Mouse (Mus musculus) midbrain, postnatal 0 days (tissue): ENCODE data around the gene Rad51b. TPM values are rescaled to one million over a fixed set of nuclear protein-coding genes. Genes with fewer than 3 reads are reported as not detected.

Experiments used
- ATAC-seq: fragments of 200-750 bp; cut with Nextera tagmentation; 2 replicates; pipeline ENCODE4 v1.8.0; 2017; ENCODE audit warnings: moderate number of reproducible peaks, mild to moderate bottlenecking, moderate TSS enrichment, moderate library complexity; ENCODE audit not compliant: low FRiP score
- DNase-seq: peaks from one replicate; pipeline ENCODE4 v3.0.0-alpha.2; 2015; ENCODE audit warnings: low spot score
- H3K27ac ChIP-seq: fragments of 300-500 bp; sonication (generic); 2 replicates; pipeline ENCODE4 v1.5.1; 2014; ENCODE audit warnings: low read depth, mild to moderate bottlenecking, low read length, mixed read lengths
- H3K27me3 ChIP-seq: fragments of 300-500 bp; sonication (generic); 2 replicates; pipeline ENCODE4 v1.6.1; 2014; ENCODE audit warnings: low read length, control low read depth, mixed read lengths; ENCODE audit not compliant: insufficient read depth
- H3K36me3 ChIP-seq: fragments of 300-500 bp; sonication (generic); 2 replicates; pipeline ENCODE4 v1.6.1; 2014; ENCODE audit warnings: low read length, control low read depth, mixed read lengths; ENCODE audit not compliant: insufficient read depth
- H3K4me1 ChIP-seq: fragments of 300-500 bp; sonication (generic); 2 replicates; pipeline ENCODE4 v1.6.1; 2014; ENCODE audit warnings: mild to moderate bottlenecking, control low read depth, antibody characterized with exemption, low read length, mixed read lengths; ENCODE audit not compliant: insufficient read depth
- H3K4me2 ChIP-seq: fragments of 300-500 bp; sonication (generic); 2 replicates; pipeline ENCODE4 v1.6.1; 2014; ENCODE audit warnings: low read depth, mild to moderate bottlenecking, low read length, mixed read lengths; ENCODE audit not compliant: poor library complexity, severe bottlenecking
- H3K4me3 ChIP-seq: fragments of 300-500 bp; sonication (generic); 2 replicates; pipeline ENCODE4 v1.5.1; 2014; ENCODE audit warnings: low read depth, mild to moderate bottlenecking, low read length, moderate library complexity
- H3K9ac ChIP-seq: fragments of 300-500 bp; sonication (generic); replicated peaks from 2 replicates; pipeline ENCODE4 v1.6.1; 2014; ENCODE audit warnings: mild to moderate bottlenecking, low read length, moderate library complexity, mixed read lengths; ENCODE audit not compliant: poor library complexity, severe bottlenecking
- H3K9me3 ChIP-seq: fragments of 300-500 bp; sonication (generic); 2 replicates; pipeline ENCODE4 v1.6.1; 2016; ENCODE audit warnings: low read length, control low read depth
- CTCF ChIP-seq: IDR thresholded peaks from 2 replicates; pipeline ENCODE4 v1.5.1; 2016; ENCODE audit warnings: antibody characterized with exemption, mild to moderate bottlenecking
- WGBS: fragments of 180-500 bp; shearing (Covaris S2); extraction: QIAGEN DNeasy Blood & Tissue Kit; methylation state at CpG from one replicate; pipeline ENCODE4 v1.1.7; 2014; 5-methylcytosine and 5-hydroxymethylcytosine counted together
- polyA plus RNA-seq: library from polyadenylated mRNA; unstranded; fragments of >200 nt; fragmentation: Nextera tagmentation; extraction: Ambion mirVana; gene quantifications from 2 replicates; pipeline ENCODE4 v1.2.1, GENCODE M21; 2015
- total RNA-seq: library from RNA; depleted of rRNA; stranded (reverse); fragments of >200 nt; gene quantifications from 2 replicates; pipeline ENCODE4 v1.2.3, GENCODE M21; 2014

Gene Rad51b
- total and polyA plus RNA-seq, 2 experiments from 2014 or later, result 0.22 to 0.74 TPM

DNA sequence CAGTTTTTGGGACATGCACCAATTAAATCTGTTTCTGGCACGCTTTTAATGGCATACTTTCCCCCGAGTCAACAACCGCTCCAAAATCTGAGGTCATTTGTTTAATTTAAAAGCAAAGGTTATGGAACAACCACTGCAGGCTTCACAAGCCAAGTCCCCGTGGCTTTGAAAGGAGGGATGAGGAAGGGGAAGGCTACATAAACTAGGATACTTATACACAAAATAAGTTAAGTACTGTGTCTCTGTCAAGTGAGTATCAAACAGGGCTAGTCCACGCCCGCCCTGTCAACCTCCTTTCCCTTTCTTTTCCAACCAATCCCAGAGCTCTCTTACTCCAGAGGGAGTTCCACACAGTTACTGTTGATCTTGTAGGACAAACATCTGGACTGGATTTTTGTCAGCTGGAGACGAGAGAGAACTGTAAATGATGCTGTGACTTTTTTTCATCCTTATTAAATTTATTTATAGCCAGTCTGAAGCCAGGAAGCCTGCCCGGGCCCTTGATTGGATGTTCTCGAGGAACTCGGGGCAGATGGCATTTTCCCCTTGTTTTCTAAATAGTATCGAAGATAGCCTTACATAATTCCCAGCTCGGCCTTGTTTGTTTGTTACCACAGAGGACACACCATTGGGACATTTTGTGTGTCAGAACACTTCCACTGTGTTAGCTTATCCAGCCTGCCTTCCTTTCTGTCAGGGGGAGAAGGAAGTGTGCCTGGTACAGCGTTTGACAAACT, 378.5 kb downstream of the Rad51b start:
- ATAC-seq (no peak), DNase-seq (no peak)
- Histone ChIP-seq H3K4me3 (no peak overlapping the region), H3K27me3 (no peaks in the 10 kb centered on the region), H3K27ac (no peak overlapping the region), H3K36me3 (no peaks in the 10 kb centered on the region), H3K9ac (no peak overlapping the region), H3K4me1 (no peaks in the 10 kb centered on the region), H3K9me3 (no peaks in the 10 kb centered on the region), H3K4me2 (no peak overlapping the region)
- 64% methylated on average over 13 of the region's 13 CpGs for WGBS
- TF ChIP-seq CTCF, result no peak

- Histone ChIP-seq H3K36me3 (no peaks in the 10 kb centered on the region), H3K4me1 (no peaks in the 10 kb centered on the region), H3K4me3 (no peak overlapping the region), H3K27ac (no peak overlapping the region), H3K4me2 (no peak overlapping the region), H3K9ac (no peak overlapping the region), H3K27me3 (no peaks in the 10 kb centered on the region), H3K9me3 (no peaks in the 10 kb centered on the region)
- TF ChIP-seq CTCF, result no peak
- no peak for ATAC-seq
- no peak for DNase-seq
- WGBS, result 93% methylated on average over 6 of the region's 6 CpGs
These were observed 379.2 kb downstream of the Rad51b start for GRCm38 (mm10) chr12:79676251-79676650.

DNA sequence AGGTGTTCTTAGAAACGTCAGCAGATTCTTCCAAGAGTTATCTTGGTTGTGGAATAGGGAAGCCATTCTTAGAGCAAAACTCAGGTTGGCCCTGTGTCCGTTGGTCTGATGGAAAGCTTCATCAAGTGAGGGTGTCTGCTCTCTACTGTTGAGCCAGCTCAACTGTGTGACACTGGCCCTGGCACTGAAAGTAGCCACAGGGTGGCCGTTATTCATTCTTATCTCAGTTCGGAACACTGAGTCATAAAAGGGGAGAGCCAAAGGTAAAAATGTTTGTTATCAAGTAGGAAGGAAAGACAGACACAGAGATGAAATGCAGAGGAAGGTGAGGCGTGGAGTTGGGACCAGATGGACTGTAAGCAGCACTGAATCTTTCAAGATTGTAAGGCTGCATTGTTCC, 379.8 kb downstream of the Rad51b start:
- TF ChIP-seq CTCF, result no peak
- Histone ChIP-seq H3K27ac (no peak overlapping the region), H3K27me3 (no peaks in the 10 kb centered on the region), H3K9me3 (no peaks in the 10 kb centered on the region), H3K36me3 (no peaks in the 10 kb centered on the region), H3K9ac (no peak overlapping the region), H3K4me3 (no peak overlapping the region), H3K4me2 (no peak overlapping the region), H3K4me1 (no peaks in the 10 kb centered on the region)
- ATAC-seq (no peak), DNase-seq (no peak)
- WGBS, result 94% methylated on average over 5 of the region's 5 CpGs

DNA sequence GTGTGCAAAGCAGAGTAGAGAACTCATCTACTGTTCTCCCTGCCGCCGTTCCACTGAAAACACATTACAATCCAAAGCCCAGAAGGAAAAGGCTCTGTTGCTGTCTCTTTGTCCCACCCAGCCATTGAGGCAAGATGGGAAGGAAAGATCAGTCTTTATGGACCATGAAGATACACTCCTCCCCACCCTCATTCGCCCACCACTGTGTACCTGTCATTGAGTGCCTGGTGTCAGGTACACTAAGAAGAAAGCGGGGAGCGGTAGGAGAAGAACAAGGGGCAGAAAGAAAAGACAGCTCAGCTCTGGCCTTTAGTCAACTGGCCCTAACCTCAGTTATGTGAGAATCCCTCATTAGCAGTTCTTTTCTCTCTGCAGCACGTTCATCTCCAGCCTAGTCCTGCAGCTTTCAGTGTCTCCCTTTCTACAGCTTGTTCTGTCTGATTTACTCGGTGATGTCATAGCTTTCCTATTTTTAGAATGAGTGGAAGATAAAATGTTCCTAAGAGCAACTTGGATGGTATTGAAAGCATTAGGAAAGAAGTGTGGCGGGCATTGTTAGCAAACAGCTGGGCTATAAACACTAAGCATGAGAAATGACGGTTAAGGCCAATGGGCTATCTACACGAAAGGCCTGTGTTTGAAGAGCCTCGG, 382.3 kb downstream of the Rad51b start:
- Histone ChIP-seq H3K4me1 (no peaks in the 10 kb centered on the region), H3K9me3 (no peaks in the 10 kb centered on the region), H3K4me2 (no peak overlapping the region), H3K27ac (peak overlapping the region; percentile 47), H3K27me3 (no peaks in the 10 kb centered on the region), H3K4me3 (no peak overlapping the region), H3K9ac (no peak overlapping the region), H3K36me3 (no peaks in the 10 kb centered on the region)
- WGBS, result 69% methylated on average over 11 of the region's 11 CpGs
- TF ChIP-seq CTCF, result no peak
- no peak for DNase-seq
- ATAC-seq, result no peak

DNA sequence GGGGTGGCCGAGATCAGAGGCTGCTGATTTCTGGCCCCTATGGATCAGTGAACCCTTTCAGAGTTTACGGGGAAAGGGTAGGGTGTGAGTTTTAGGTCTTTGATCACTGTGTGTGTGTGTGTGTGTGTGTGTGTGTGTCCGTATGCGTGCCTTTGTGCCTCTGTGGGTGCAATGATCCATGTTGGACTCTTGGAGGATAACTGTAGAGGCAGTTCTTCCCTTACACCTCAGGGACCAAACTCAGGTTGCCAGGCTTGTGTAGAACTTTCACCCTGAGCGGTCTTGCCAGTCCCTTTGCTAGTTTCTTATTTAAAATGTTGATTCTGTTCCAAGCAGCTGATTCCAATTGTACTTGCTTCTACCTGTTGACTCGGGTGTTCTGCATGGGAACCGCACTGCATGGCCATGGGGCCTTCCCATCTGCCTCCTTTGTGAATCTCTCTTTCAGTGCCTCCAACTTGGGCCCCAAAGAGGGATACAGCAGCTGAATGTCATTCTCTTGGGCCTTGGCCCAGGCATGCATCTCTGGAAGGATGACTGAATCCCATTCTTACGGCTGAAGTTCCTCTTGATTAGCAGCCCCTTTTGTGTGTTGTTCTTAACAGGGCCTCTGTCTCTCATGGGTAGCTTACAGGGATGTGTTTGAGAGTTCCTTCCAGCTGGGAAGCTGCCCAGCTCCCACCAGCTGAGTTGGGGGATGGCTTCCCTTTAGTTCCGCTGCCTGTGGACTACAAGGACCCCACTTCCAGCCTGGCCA, 383.0 kb downstream of the Rad51b start:
- no peak for TF ChIP-seq CTCF
- DNase-seq (peak; percentile 92), ATAC-seq (peak; percentile 91)
- Histone ChIP-seq H3K9ac (no peak overlapping the region), H3K4me2 (no peak overlapping the region), H3K27ac (peak overlapping the region; percentile 47), H3K9me3 (no peaks in the 10 kb centered on the region), H3K4me1 (no peaks in the 10 kb centered on the region), H3K36me3 (no peaks in the 10 kb centered on the region), H3K27me3 (no peaks in the 10 kb centered on the region), H3K4me3 (no peak overlapping the region)
- 60% methylated on average over 9 of the region's 9 CpGs for WGBS

- Histone ChIP-seq H3K9me3 (no peaks in the 10 kb centered on the region), H3K4me2 (no peak overlapping the region), H3K36me3 (no peaks in the 10 kb centered on the region), H3K4me1 (no peaks in the 10 kb centered on the region), H3K27me3 (no peaks in the 10 kb centered on the region), H3K27ac (peak overlapping the region; percentile 47; the same call in 1 of the 2 replicates), H3K4me3 (no peak overlapping the region), H3K9ac (no peak overlapping the region)
- ATAC-seq, result no peak; the same call in 1 of the 2 replicates
- TF ChIP-seq CTCF, result no peak
- 36% methylated on average over 3 of the region's 3 CpGs for WGBS
- no peak for DNase-seq
These were observed 383.6 kb downstream of the Rad51b start for GRCm38 (mm10) chr12:79680698-79681072.
